Mouse (Mus musculus) forebrain, postnatal 0 days (tissue): ENCODE measurements at regions not wholly inside any gene's neighbourhood (a gene's known extent, or its start where the extent isn't known, plus 50 kb on each side); places are given as distances from the start of the nearest gene placed in this dataset.

Experiments used
- ATAC-seq: fragments of 200-750 bp; cut with Nextera tagmentation; 2 replicates; pipeline ENCODE4 v1.8.0; 2017; ENCODE audit warnings: mild to moderate bottlenecking, moderate library complexity
- DNase-seq: peaks from one replicate; pipeline ENCODE4 v3.0.0-alpha.2; 2015
- H3K27ac ChIP-seq: fragments of 300-500 bp; sonication (generic); 2 replicates; pipeline ENCODE4 v1.5.1; 2014; ENCODE audit warnings: low read depth, mild to moderate bottlenecking, antibody characterized with exemption, low read length, moderate library complexity, mixed read lengths
- H3K27me3 ChIP-seq: fragments of 300-500 bp; sonication (generic); 2 replicates; pipeline ENCODE4 v1.6.1; 2014; ENCODE audit warnings: mild to moderate bottlenecking, low read length, mixed read lengths; ENCODE audit not compliant: insufficient read depth
- H3K36me3 ChIP-seq: fragments of 300-500 bp; sonication (generic); 2 replicates; pipeline ENCODE4 v1.6.1; 2014; ENCODE audit warnings: mild to moderate bottlenecking, moderate library complexity; ENCODE audit not compliant: insufficient read depth
- H3K4me1 ChIP-seq: fragments of 300-500 bp; sonication (generic); 2 replicates; pipeline ENCODE4 v1.6.1; 2014; ENCODE audit warnings: antibody characterized with exemption; ENCODE audit not compliant: insufficient read depth
- H3K4me2 ChIP-seq: fragments of 300-500 bp; sonication (generic); 2 replicates; pipeline ENCODE4 v1.6.1; 2014; ENCODE audit warnings: low read depth, mild to moderate bottlenecking, moderate library complexity
- H3K4me3 ChIP-seq: fragments of 300-500 bp; sonication (generic); 2 replicates; pipeline ENCODE4 v1.5.1; 2014; ENCODE audit warnings: low read depth, low read length, mixed read lengths
- H3K9ac ChIP-seq: fragments of 300-500 bp; sonication (generic); 2 replicates; pipeline ENCODE4 v1.6.1; 2014; ENCODE audit warnings: mild to moderate bottlenecking
- H3K9me3 ChIP-seq: fragments of 300-500 bp; sonication (generic); 2 replicates; pipeline ENCODE4 v1.6.1; 2016; ENCODE audit warnings: low read length
- CTCF ChIP-seq: sonication (generic); IDR thresholded peaks from 2 replicates; pipeline ENCODE4 v1.5.1; 2016; ENCODE audit warnings: antibody characterized with exemption, control low read depth, low read depth
- WGBS: fragments of 180-500 bp; shearing (Covaris S2); extraction: QIAGEN DNeasy Blood & Tissue Kit; methylation state at CpG from one replicate; pipeline ENCODE4 v1.1.7; 2014; 5-methylcytosine and 5-hydroxymethylcytosine counted together

GRCm38 (mm10) chr15:10866794-10867193 is 85.3 kb upstream of the C1qtnf3 start:
- Histone ChIP-seq H3K9me3 (no peaks in the 10 kb centered on the region), H3K9ac (no peak overlapping the region), H3K4me3 (no peak overlapping the region), H3K27me3 (no peaks in the 10 kb centered on the region), H3K4me2 (no peak overlapping the region), H3K36me3 (no peaks in the 10 kb centered on the region), H3K4me1 (no peaks in the 10 kb centered on the region), H3K27ac (no peak overlapping the region)
- DNase-seq = no peak
- ATAC-seq = no peak
- no peak for TF ChIP-seq CTCF
- WGBS = 56% methylated on average over 5 of the region's 5 CpGs

- WGBS = 77% methylated on average over 7 of the region's 7 CpGs
- Histone ChIP-seq H3K36me3 (no peaks in the 10 kb centered on the region), H3K4me3 (no peak overlapping the region), H3K27ac (no peak overlapping the region), H3K9ac (no peak overlapping the region), H3K27me3 (no peaks in the 10 kb centered on the region), H3K4me2 (no peak overlapping the region), H3K4me1 (no peaks in the 10 kb centered on the region), H3K9me3 (no peaks in the 10 kb centered on the region)
- no peak for TF ChIP-seq CTCF
- DNase-seq (no peak), ATAC-seq (no peak)
Measured at GRCm38 (mm10) chr15:10868115-10868514, 84.0 kb upstream of the C1qtnf3 start.

- no peaks in the 10 kb centered on the region for H3K27me3 ChIP-seq
- H3K9ac ChIP-seq = no peak overlapping the region
- H3K4me3 ChIP-seq = no peak overlapping the region
- H3K4me2 ChIP-seq = no peak overlapping the region
- H3K27ac ChIP-seq = no peak overlapping the region
- no peaks in the 10 kb centered on the region for H3K9me3 ChIP-seq
- WGBS = 67% methylated on average over 14 of the region's 14 CpGs
- ATAC-seq = peak; percentile 48; the same call in 1 of the 2 replicates
- no peaks in the 10 kb centered on the region for H3K4me1 ChIP-seq
- TF ChIP-seq CTCF = peak; percentile 49
- no peaks in the 10 kb centered on the region for H3K36me3 ChIP-seq
- DNase-seq = peak; percentile 22
Measured at GRCm38 (mm10) chr15:10868716-10869585, 83.2 kb upstream of the C1qtnf3 start.

- ATAC-seq (no peak), DNase-seq (no peak)
- H3K36me3 ChIP-seq = no peaks in the 10 kb centered on the region
- H3K9ac ChIP-seq = no peak overlapping the region
- H3K27ac ChIP-seq = no peak overlapping the region
- H3K4me3 ChIP-seq = no peak overlapping the region
- H3K27me3 ChIP-seq = no peaks in the 10 kb centered on the region
- H3K4me2 ChIP-seq = no peak overlapping the region
- no peak for TF ChIP-seq CTCF
- WGBS = 60% methylated on average over 13 of the region's 13 CpGs
- no peaks in the 10 kb centered on the region for H3K9me3 ChIP-seq
- H3K4me1 ChIP-seq = no peaks in the 10 kb centered on the region
Measured at GRCm38 (mm10) chr15:10869879-10870278, 82.3 kb upstream of the C1qtnf3 start.

GRCm38 (mm10) chr15:10872322-10872967 is 79.7 kb upstream of the C1qtnf3 start:
- H3K36me3 ChIP-seq = no peaks in the 10 kb centered on the region
- DNase-seq (peak; percentile 63), ATAC-seq (no peak)
- H3K9me3 ChIP-seq = no peaks in the 10 kb centered on the region
- TF ChIP-seq CTCF = peak; percentile 77
- H3K4me1 ChIP-seq = no peaks in the 10 kb centered on the region
- H3K4me3 ChIP-seq = no peak overlapping the region
- H3K9ac ChIP-seq = no peak overlapping the region
- H3K27ac ChIP-seq = no peak overlapping the region
- H3K4me2 ChIP-seq = no peak overlapping the region
- H3K27me3 ChIP-seq = no peaks in the 10 kb centered on the region
- whole genome bisulfite sequencing = 19% methylated on average over 13 of the region's 13 CpGs

GRCm38 (mm10) chr15:10876328-10876727 is 75.8 kb upstream of the C1qtnf3 start:
- ATAC-seq (no peak), DNase-seq (no peak)
- no peak overlapping the region for H3K27ac ChIP-seq
- no peak for TF ChIP-seq CTCF
- no peak overlapping the region for H3K9ac ChIP-seq
- no peaks in the 10 kb centered on the region for H3K36me3 ChIP-seq
- no peak overlapping the region for H3K4me3 ChIP-seq
- H3K27me3 ChIP-seq = no peaks in the 10 kb centered on the region
- H3K9me3 ChIP-seq = no peaks in the 10 kb centered on the region
- H3K4me1 ChIP-seq = no peaks in the 10 kb centered on the region
- 82% methylated on average over 5 of the region's 5 CpGs for WGBS
- H3K4me2 ChIP-seq = no peak overlapping the region

- H3K9me3 ChIP-seq = 0 out of 2 replicates have a peak, but pooled peaks cover 3% of the 10 kb centered on the region
- H3K27me3 ChIP-seq = no peaks in the 10 kb centered on the region
- H3K27ac ChIP-seq = no peak overlapping the region
- H3K4me2 ChIP-seq = no peak overlapping the region
- H3K9ac ChIP-seq = no peak overlapping the region
- no peaks in the 10 kb centered on the region for H3K4me1 ChIP-seq
- no peaks in the 10 kb centered on the region for H3K36me3 ChIP-seq
- TF ChIP-seq CTCF = no peak
- DNase-seq (no peak), ATAC-seq (no peak)
- WGBS = 55% methylated on average over 1 of the region's 1 CpGs
- no peak overlapping the region for H3K4me3 ChIP-seq
Measured at GRCm38 (mm10) chr15:10881726-10882125, 70.4 kb upstream of the C1qtnf3 start.
